Mouse (Mus musculus): Measurements from ENCODE around the gene Srgap3.

Gene Srgap3

GRCm38 (mm10) chr6:112946895-112947436 is at the start of gene Srgap3:
Srgap3 (minus strand) TSS chr6:112947266.
- DNase-seq (ENCODE audit: low spot score) = peak; percentile 27

- no peak for DNase-seq (ENCODE audit: low spot score)
Measured at GRCm38 (mm10) chr6:112995708-112996107, 48.6 kb upstream of the Srgap3 start.

GRCm38 (mm10) chr6:112990119-112990518 is 43.1 kb upstream of the Srgap3 start:
- no peak for DNase-seq (ENCODE audit: low spot score)

DNA sequence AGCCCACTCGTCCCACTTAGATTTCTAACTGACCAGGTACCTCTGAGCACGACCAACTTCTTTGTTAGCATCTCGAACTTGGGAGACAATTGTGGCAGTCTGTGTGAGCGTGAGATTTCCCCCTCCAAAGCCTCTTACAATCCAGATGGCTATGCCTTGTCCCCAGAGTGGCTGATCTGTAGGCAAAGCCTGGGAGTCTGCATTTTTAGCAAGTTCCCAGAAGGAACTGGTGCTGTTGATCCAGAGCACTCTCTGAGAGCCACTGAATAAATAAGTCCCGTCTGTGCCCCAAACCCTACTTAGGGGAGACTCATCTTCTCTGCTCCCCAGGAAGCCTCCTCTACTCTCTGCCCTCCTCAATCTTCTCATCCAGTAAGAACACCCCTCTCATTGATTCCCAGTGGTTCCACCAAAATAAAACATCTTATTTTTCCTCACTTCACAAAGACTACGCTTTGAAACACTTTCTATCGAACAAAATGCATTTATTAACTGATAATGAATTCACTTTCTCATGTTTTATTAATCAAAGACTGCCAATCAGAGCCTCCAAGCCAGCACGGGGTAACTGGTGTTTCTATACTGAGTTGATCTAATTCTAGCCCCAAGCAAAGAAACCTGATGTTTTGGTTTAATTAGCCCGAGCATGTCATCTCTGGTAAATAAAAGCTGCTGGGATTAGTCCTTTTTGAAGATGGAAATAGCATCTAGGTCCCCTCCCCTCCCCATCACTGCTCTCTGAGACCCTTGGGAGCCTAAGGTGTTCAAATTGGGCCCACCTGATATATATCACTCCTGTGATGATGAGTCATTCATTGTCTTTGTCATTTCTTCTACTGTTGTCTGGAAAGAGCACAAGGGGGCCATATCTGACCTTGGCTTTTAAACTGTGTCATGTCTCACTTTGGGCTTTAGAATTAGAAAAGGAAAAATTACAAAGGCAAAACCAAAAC is 38.6 kb upstream of the Srgap3 start:
- DNase-seq (ENCODE audit: low spot score) = no peak

DNA sequence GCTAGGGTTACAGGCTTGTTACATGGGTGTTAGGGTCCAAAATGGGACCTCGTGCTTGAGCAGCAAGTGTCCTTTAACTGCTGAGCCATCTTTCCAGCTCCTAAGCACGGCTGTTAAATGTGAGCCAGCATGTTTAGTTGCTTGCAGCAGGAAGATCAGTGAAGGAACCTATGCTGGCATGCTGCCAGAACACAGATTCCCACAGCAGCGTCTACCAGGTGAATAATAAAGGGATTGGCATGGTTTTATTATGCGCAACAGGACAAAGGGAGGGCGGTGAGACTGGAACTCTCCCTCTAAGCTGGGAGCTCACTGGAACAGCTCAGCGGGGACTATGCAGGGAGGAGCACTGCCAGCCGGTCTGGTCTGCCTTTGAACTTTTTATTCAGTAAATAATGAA is 35.2 kb upstream of the Srgap3 start:
- no peak for DNase-seq (ENCODE audit: low spot score)

GRCm38 (mm10) chr6:112978947-112979346 is 31.9 kb upstream of the Srgap3 start:
- no peak for DNase-seq (ENCODE audit: low spot score)

DNA sequence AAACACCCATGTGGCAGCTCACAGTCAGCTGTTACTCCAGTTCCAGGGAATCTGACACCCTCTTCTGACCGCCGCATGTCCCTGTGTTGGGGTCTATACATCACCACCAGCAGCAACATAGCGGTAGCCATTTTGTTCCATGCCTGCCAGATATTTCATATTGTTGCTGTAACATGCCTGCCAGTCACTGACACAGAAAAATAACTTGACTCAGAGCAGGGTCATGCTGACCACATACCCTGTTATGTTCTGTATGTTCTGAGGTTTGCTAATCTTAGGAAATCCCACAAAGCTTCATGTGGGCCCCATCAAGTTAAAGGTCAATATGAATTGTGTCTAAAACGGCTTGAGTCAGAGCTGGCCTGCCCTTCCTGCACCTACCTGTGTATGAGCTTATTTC is 30.2 kb upstream of the Srgap3 start:
- no peak for DNase-seq (ENCODE audit: low spot score)

- no peak for DNase-seq (ENCODE audit: low spot score)
Measured at GRCm38 (mm10) chr6:112976541-112976940, 29.5 kb upstream of the Srgap3 start.

- DNase-seq (ENCODE audit: low spot score) = no peak
Measured at GRCm38 (mm10) chr6:112976136-112976535, 29.1 kb upstream of the Srgap3 start.

GRCm38 (mm10) chr6:112973786-112974720 is 27.0 kb upstream of the Srgap3 start:
- no peak for DNase-seq (ENCODE audit: low spot score)

DNA sequence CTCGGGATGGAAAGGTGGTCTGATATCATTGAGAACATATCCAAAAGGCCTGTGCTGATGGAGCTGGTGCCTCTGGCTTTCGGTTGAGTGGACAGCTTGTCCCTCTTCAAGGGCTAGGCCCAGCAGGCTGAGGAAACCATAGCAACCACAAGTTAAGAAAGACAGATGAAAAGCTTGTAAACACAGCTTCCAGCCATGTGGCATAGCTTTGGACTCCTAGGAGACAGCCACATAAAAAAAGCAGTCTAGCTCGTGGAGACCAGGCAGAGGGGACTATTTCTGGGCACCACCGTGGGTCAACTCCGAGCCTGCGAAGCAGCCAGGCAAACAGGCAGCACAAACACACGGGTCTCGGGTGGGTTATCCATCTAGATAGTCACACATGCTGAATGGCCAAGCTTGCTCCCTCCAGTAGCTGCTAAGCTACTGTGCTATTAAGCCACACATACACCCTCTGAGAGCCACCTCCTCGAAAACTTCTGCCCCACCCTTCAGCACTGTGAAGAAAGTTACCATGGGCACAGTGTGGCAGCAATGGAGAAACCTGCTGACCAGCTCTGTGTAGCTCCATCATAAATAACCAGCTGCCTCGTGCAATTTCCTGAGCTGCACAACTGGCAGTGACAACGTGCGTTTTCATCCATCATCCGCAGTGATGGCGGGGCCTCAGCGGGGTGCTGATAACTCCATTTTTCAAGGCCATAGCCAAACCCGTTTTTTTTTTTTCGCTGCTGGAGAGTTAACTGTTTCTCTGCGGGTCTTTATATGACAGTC is 26.0 kb upstream of the Srgap3 start:
- no peak for DNase-seq (ENCODE audit: low spot score)

- no peak for DNase-seq (ENCODE audit: low spot score)
Measured at GRCm38 (mm10) chr6:112972127-112972526, 25.1 kb upstream of the Srgap3 start.

- no peak for DNase-seq (ENCODE audit: low spot score)
Measured at GRCm38 (mm10) chr6:112971116-112971768, 24.2 kb upstream of the Srgap3 start.

DNA sequence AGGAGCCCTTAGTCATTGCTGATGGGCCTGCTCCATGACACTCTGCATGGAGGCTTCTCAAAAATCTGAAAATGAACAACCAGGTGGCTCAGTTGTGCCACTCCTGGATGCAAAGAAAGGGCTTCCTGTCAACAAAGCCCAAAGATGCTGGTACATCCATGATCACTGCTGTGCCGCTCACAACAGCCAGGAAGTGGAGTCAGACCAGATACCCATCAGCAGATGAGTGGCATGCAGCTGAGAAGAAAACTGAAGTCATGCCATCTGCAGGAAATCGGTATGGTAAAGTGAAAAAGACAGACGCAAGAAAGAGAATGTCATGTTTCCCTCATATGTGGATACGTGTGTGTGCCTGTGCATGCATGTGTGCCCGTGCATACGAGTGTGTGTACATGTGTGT is 20.3 kb upstream of the Srgap3 start:
- no peak for DNase-seq (ENCODE audit: low spot score)

GRCm38 (mm10) chr6:112958360-112958759 is 11.3 kb upstream of the Srgap3 start:
- DNase-seq (ENCODE audit: low spot score) = no peak

DNA sequence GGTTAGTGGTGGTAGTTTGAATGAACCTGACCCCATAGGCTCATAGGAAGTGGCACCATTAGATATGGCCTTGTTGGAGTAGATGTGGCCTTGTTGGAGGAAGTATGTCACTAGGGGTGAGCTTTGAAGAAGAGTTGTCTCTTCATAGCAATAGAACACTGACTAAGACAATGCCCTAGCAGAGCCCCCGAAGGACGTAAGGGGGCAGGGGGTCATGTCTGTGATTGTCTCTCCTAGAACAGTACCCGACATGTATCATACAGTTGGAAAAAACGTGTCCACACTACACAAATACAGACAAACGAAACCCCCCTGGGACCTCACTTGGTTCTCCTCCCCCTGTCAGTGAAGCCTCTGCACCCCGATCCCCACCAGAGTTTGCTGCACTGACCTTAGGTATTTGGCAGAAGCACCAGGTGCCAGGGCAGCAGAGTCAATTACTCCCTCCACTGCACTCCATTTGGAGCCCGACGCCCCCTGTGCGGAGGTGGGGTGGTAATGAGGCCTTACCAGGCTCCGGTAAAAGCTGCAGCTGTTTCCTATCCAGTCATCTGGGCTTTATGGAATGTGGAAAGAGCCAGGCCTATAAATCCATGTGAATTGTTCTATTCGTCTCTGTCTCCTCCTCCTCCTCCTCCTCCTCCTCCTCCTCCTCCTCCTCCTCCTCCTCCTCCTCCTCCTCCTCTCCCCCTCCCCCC is 10.7 kb upstream of the Srgap3 start:
- DNase-seq (ENCODE audit: low spot score) = no peak

GRCm38 (mm10) chr6:112955773-112956172 is 8.7 kb upstream of the Srgap3 start:
- no peak for DNase-seq (ENCODE audit: low spot score)

GRCm38 (mm10) chr6:112953905-112954304 is 6.8 kb upstream of the Srgap3 start:
- DNase-seq (ENCODE audit: low spot score) = no peak

DNA sequence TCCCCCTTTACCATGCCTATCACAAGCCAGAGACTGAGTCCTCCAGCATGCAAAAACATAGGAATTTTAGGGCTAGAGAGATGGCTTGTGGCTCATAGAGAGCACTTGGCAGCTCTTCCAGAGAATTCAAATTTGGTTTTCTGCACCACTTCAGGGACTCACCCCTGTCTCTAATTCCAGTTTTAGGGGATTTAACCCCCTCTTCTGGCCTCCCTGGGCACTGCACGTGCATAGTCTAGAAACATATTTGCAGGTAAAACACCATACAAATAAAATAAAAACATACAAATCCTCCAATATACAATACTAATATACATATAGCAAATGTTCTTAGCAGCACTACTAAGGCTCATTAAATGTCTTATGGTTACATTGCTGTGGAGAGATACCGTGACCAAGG is 4.2 kb upstream of the Srgap3 start:
- DNase-seq (ENCODE audit: low spot score) = no peak
